In the genomic region with DNA sequence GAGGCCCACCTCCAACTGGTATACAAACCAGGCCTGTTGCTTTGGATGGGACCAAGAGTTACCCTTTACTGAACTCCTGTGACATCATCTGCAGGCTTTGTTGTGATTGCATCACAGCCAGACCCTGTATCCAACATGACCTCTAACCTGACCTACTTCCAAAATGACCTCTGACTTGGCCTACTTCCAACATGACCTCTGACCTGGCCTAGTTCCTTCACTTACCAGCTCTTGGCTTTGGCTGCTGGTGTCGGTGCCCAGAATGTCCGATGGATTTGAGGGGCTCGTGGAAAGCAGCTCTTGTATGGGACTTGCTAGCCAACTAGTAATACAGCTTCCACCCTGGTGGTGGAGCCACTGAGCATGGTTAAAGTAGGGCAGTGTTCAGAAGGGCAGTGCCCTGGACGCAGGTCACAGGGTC, we compare ENCODE assay signal across 8 mouse cellular contexts. TPM values are rescaled to one million over a fixed set of nuclear protein-coding genes. Genes with fewer than 3 reads are reported as not detected.
DNase-seq lines count a peak whose midpoint lies in the region; ATAC-seq and TF ChIP-seq lines count a peak whose summit lies in the region.

No protein-coding gene starts in this region.

- no peak overlapping the region for H3ac ChIP-seq in myocyte (ENCODE audit: control insufficient read depth, insufficient read length)

- peak; percentile 17 for DNase-seq in layer of hippocampus, adult 11-12 months (ENCODE audit: low spot score)
- DNase-seq in layer of hippocampus, postnatal 14 days (ENCODE audit: low spot score in 2 of 2), result no peak
- peak; percentile 66 for DNase-seq in R1 (ENCODE audit: low read depth, low spot score)
- no peak for DNase-seq in frontal cortex, adult 2 months (ENCODE audit: extremely low spot score in 1 of 2, low spot score in 1 of 2)
- DNase-seq in urinary bladder, adult 18-20 months (ENCODE audit: low spot score in 2 of 2), result no peak

- no peak for TF ChIP-seq POLR2A in myocyte (IDR thresholded peaks at IDR 0.05; ENCODE audit: insufficient read length, low read depth)

- H3K4me2 ChIP-seq in myocyte (ENCODE audit: low read depth), result peak overlapping the region; percentile 72

- no peaks in the 10 kb centered on the region for H3K27me3 ChIP-seq in myocyte (ENCODE audit: control insufficient read depth, insufficient read depth, insufficient read length)

- no peaks in the 10 kb centered on the region for H3K36me3 ChIP-seq in myocyte (ENCODE audit: control insufficient read depth, insufficient read depth)

- no peaks in the 10 kb centered on the region for H3K79me2 ChIP-seq in myocyte (ENCODE audit: control insufficient read depth, insufficient read depth)

- no peak overlapping the region for H3K4me3 ChIP-seq in myocyte

- ATAC-seq in erythroblast, adult 5-6 weeks (replicated peaks; ENCODE audit: low FRiP score, poor library complexity, severe bottlenecking), result peak; percentile 59
- ATAC-seq in inflammation-experienced regulatory T-cells, adult 6 months, result no peak

TF ChIP-seq in myocyte, 11 proteins besides CTCF, POLR2A, EP300 and RAD21:
- no peak for TF ChIP-seq REST (IDR thresholded peaks at IDR 0.05; ENCODE audit: insufficient read depth, insufficient read length)
- TF ChIP-seq CEBPB (IDR thresholded peaks at IDR 0.05; ENCODE audit: insufficient read depth, poor library complexity, severe bottlenecking), result peak; percentile 82
- TF ChIP-seq E2F4 (IDR thresholded peaks at IDR 0.05; ENCODE audit: insufficient read depth), result no peak
- TF ChIP-seq MYOG (IDR thresholded peaks at IDR 0.05; ENCODE audit: control insufficient read depth in 1 of 3, insufficient read depth in 1 of 3, insufficient read length in 2 of 3, low read depth in 2 of 3), result no peak
TF ChIP-seq in myocyte: peak in this region for 1.

RNA-seq across cellular contexts. Expression of a gene that starts 45.5 kb away (rescaled TPM):
- total RNA-seq in layer of hippocampus, postnatal 14 days (2021), result 10 to 100 TPM; 43.7 to 46.5 TPM
- 71.9 and 86.1 TPM in 2 replicates for total RNA-seq in erythroblast, adult 5-6 weeks (2015; ENCODE audit: low replicate concordance)
- total RNA-seq in erythroblast, adult 5-6 weeks (2017; ENCODE audit: low replicate concordance), result 54.2 and 57.9 TPM in 2 replicates
- 165 TPM for polyA plus RNA-seq in myocyte (2012; fragmentation: generic; extraction: Trizol)
- polyA plus RNA-seq in frontal cortex, adult 2 months (2012; rRNA removed), result 68.7 and 70.4 TPM in 2 replicates
- not detected for polyA plus RNA-seq in inflammation-experienced regulatory T-cells, adult 6 months (2017; shearing (Covaris generic))

RNA-seq across cellular contexts. Expression of a gene that starts 55.5 kb away (rescaled TPM):
- 1 to 10 TPM; 1.4 to 2.0 TPM for total RNA-seq in layer of hippocampus, postnatal 14 days (2021)
- total RNA-seq in erythroblast, adult 5-6 weeks (2015; ENCODE audit: low replicate concordance), result 0.63 and 2.1 TPM in 2 replicates
- total RNA-seq in erythroblast, adult 5-6 weeks (2017; ENCODE audit: low replicate concordance), result 0.43 TPM in 1 of 2 replicates, not detected in the other
- polyA plus RNA-seq in myocyte (2012; fragmentation: generic; extraction: Trizol), result 0.02 TPM
- 0.52 and 0.55 TPM in 2 replicates for polyA plus RNA-seq in frontal cortex, adult 2 months (2012; rRNA removed)
- polyA plus RNA-seq in inflammation-experienced regulatory T-cells, adult 6 months (2017; shearing (Covaris generic)), result 1 to 10 TPM; 2.7 to 6.6 (median 6.6) TPM

RNA-seq across cellular contexts. Expression of a gene that starts 58.2 kb away (rescaled TPM):
- total RNA-seq in layer of hippocampus, postnatal 14 days (2021), result 1 to 10 TPM; 1.8 to 2.6 TPM
- 9.8 and 15.0 TPM in 2 replicates for total RNA-seq in erythroblast, adult 5-6 weeks (2015; ENCODE audit: low replicate concordance)
- total RNA-seq in erythroblast, adult 5-6 weeks (2017; ENCODE audit: low replicate concordance), result 9.4 and 13.0 TPM in 2 replicates
- 1.1 TPM for polyA plus RNA-seq in myocyte (2012; fragmentation: generic; extraction: Trizol)
- polyA plus RNA-seq in frontal cortex, adult 2 months (2012; rRNA removed), result 7.2 and 9.4 TPM in 2 replicates
- polyA plus RNA-seq in inflammation-experienced regulatory T-cells, adult 6 months (2017; shearing (Covaris generic)), result 10 to 100 TPM; 35.4 to 54.7 (median 53.1) TPM

Comparison
In these comparisons a context has a peak if more than half of its experiments do, and no peak if none do; other contexts are left out.
1. DNase-seq: peak in layer of hippocampus, adult 11-12 months (single experiment) and R1 (single experiment); none in layer of hippocampus, postnatal 14 days (0 of 2), frontal cortex, adult 2 months (0 of 2) and urinary bladder, adult 18-20 months (0 of 2).
2. RNA of a gene that starts 45.5 kb away (polyA plus RNA-seq): 165 TPM in myocyte (single experiment) and 68.7 to 70.4 TPM in frontal cortex, adult 2 months; not detected in inflammation-experienced regulatory T-cells, adult 6 months; every median in the first group is over 10 times any median in the second.